Mouse (Mus musculus): ENCODE results near the gene Bicc1. TPM values are rescaled to one million over a fixed set of nuclear protein-coding genes. Genes with fewer than 3 reads are reported as not detected.

The Bicc1 gene
- polyA plus RNA-seq, 1 experiment from 2014 or later: 40.7 TPM

DNA sequence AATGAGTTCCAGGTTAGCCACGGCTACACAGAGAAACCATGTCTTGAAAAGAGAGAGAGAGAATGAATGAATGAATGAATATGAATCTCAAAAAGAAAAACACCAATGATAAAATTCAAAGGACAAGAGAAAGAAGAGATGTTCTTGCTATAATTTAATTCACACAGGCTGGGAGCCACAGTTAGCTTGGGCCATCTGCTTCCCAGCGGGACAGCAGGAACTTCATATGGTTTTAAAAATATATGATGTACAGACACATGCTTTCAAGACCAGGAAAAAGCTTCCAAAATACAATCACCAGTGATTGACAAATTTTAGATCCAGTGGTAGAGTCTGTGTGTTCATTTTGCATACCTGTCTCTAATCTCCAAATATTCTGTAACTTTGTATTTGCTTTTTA lies 9.0 kb downstream of the Bicc1 start:
- Histone ChIP-seq H3K27ac (ENCODE audit: low read depth, low read length) (no peak overlapping the region), H3K27me3 (ENCODE audit: control insufficient read depth, insufficient read depth, low read length) (no peaks in the 10 kb centered on the region), H3K9ac (ENCODE audit: low read depth, low read length) (no peak overlapping the region), H3K4me3 (ENCODE audit: low read length) (no peak overlapping the region), H3K4me2 (replicated peaks; ENCODE audit: low read depth, low read length) (no peak overlapping the region), H3K36me3 (ENCODE audit: control insufficient read depth, insufficient read depth, low read length) (no peaks in the 10 kb centered on the region), H3K9me3 (ENCODE audit: control insufficient read depth, low read length) (no peaks in the 10 kb centered on the region), H3K4me1 (ENCODE audit: control insufficient read depth, insufficient read depth, low read length) (peaks cover 8% of the 10 kb centered on the region; the same call in 1 of the 2 replicates)
- WGBS: 91% methylated on average over 2 of the region's 2 CpGs
- ATAC-seq (ENCODE audit: low FRiP score, low TSS enrichment): no peak

GRCm38 (mm10) chr10:71148951-71149603 lies 10.4 kb downstream of the Bicc1 start:
- no peaks in the 10 kb centered on the region for H3K27me3 ChIP-seq (ENCODE audit: control insufficient read depth, insufficient read depth, low read length)
- H3K4me2 ChIP-seq (replicated peaks; ENCODE audit: low read depth, low read length): no peak overlapping the region
- no peak overlapping the region for H3K4me3 ChIP-seq (ENCODE audit: low read length)
- peaks cover 8% of the 10 kb centered on the region; the same call in 1 of the 2 replicates for H3K4me1 ChIP-seq (ENCODE audit: control insufficient read depth, insufficient read depth, low read length)
- no peak overlapping the region for H3K9ac ChIP-seq (ENCODE audit: low read depth, low read length)
- no peaks in the 10 kb centered on the region for H3K36me3 ChIP-seq (ENCODE audit: control insufficient read depth, insufficient read depth, low read length)
- ATAC-seq (ENCODE audit: low FRiP score, low TSS enrichment): no peak
- WGBS: 84% methylated on average over 5 of the region's 5 CpGs
- H3K9me3 ChIP-seq (ENCODE audit: control insufficient read depth, low read length): no peaks in the 10 kb centered on the region
- no peak overlapping the region for H3K27ac ChIP-seq (ENCODE audit: low read depth, low read length)

DNA sequence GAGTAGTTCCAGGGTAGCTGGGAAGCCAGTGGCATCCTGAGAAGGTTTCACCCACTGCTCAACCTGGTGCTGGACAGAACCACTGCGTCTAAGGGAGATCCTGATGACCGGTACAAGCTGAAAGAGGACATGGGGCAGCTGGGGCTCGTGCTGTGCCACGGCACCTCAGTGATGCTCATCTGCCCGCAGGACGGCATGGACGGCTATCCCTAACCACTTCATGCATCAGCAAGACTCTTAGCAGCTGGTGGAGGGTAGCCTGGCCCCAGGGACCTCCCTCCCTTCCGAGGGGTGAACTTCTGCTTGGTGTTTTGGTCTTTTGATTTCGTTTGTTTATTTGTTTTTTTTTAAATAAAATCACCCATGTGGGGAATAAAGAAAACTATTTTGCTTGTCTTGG lies 11.3 kb downstream of the Bicc1 start:
- H3K9me3 ChIP-seq (ENCODE audit: control insufficient read depth, low read length): no peaks in the 10 kb centered on the region
- no peak overlapping the region for H3K27ac ChIP-seq (ENCODE audit: low read depth, low read length)
- 86% methylated on average over 9 of the region's 9 CpGs for WGBS
- H3K4me1 ChIP-seq (ENCODE audit: control insufficient read depth, insufficient read depth, low read length): peaks cover 8% of the 10 kb centered on the region; the same call in 1 of the 2 replicates
- no peak for ATAC-seq (ENCODE audit: low FRiP score, low TSS enrichment)
- no peak overlapping the region for H3K4me2 ChIP-seq (replicated peaks; ENCODE audit: low read depth, low read length)
- H3K36me3 ChIP-seq (ENCODE audit: control insufficient read depth, insufficient read depth, low read length): no peaks in the 10 kb centered on the region
- H3K4me3 ChIP-seq (ENCODE audit: low read length): no peak overlapping the region
- H3K27me3 ChIP-seq (ENCODE audit: control insufficient read depth, insufficient read depth, low read length): no peaks in the 10 kb centered on the region
- no peak overlapping the region for H3K9ac ChIP-seq (ENCODE audit: low read depth, low read length)

DNA sequence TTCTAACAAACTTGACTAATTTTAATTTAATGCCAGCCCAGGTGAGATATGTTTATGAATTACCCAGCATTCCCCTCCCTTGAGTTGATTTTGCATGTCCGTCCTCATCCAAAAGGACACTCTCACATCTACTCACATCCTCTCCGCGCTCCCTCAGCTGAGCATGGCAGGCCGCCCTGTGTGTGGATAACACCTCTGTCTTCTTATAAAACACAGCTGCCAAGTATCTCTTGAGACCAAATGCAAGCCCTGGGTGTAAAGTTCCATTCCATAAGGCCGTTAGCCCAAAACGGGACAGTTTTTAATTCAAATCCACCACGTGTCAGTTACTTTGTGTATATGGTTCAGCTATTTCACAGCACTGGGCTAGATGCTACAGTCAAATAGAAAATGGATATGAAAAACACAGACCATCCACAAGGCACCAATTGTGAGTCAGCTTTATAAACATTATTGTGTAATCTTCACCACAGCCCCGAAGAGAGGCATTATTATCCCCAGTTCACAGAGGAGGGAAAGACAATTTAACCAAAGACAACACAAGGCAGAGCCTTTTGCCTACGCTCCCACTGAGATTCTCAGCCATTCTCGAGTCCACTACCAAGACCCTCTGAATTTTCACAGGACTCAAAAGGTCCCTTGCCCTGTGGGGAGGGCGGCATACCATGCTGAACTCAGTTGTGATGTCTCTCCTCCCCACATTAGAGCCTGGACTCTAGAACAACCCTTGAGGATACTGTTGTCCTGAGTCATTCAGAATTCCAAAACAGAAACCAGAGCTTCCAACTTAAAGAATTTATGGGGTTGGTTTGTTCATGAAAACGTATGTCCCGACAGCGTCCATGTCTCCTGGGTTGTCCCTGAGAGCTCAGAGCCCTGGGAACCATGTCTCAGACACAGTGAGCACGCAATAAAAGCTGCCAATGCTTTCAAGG lies 12.6 kb downstream of the Bicc1 start:
- H3K27ac ChIP-seq (ENCODE audit: low read depth, low read length): no peak overlapping the region
- no peaks in the 10 kb centered on the region for H3K36me3 ChIP-seq (ENCODE audit: control insufficient read depth, insufficient read depth, low read length)
- H3K4me2 ChIP-seq (replicated peaks; ENCODE audit: low read depth, low read length): no peak overlapping the region
- H3K4me1 ChIP-seq (ENCODE audit: control insufficient read depth, insufficient read depth, low read length): peaks cover 8% of the 10 kb centered on the region; the same call in 1 of the 2 replicates
- H3K9me3 ChIP-seq (ENCODE audit: control insufficient read depth, low read length): no peaks in the 10 kb centered on the region
- no peaks in the 10 kb centered on the region for H3K27me3 ChIP-seq (ENCODE audit: control insufficient read depth, insufficient read depth, low read length)
- 79% methylated on average over 15 of the region's 15 CpGs for WGBS
- no peak for ATAC-seq (ENCODE audit: low FRiP score, low TSS enrichment)
- H3K9ac ChIP-seq (ENCODE audit: low read depth, low read length): no peak overlapping the region
- no peak overlapping the region for H3K4me3 ChIP-seq (ENCODE audit: low read length)

GRCm38 (mm10) chr10:71145801-71146200 lies 13.7 kb downstream of the Bicc1 start:
- 72% methylated on average over 11 of the region's 11 CpGs for WGBS
- Histone ChIP-seq H3K9me3 (ENCODE audit: control insufficient read depth, low read length) (no peaks in the 10 kb centered on the region), H3K36me3 (ENCODE audit: control insufficient read depth, insufficient read depth, low read length) (no peaks in the 10 kb centered on the region), H3K27me3 (ENCODE audit: control insufficient read depth, insufficient read depth, low read length) (no peaks in the 10 kb centered on the region), H3K4me3 (ENCODE audit: low read length) (no peak overlapping the region), H3K4me2 (replicated peaks; ENCODE audit: low read depth, low read length) (no peak overlapping the region), H3K4me1 (ENCODE audit: control insufficient read depth, insufficient read depth, low read length) (peaks cover 8% of the 10 kb centered on the region; the same call in 1 of the 2 replicates), H3K9ac (ENCODE audit: low read depth, low read length) (no peak overlapping the region), H3K27ac (ENCODE audit: low read depth, low read length) (no peak overlapping the region)
- no peak for ATAC-seq (ENCODE audit: low FRiP score, low TSS enrichment)

DNA sequence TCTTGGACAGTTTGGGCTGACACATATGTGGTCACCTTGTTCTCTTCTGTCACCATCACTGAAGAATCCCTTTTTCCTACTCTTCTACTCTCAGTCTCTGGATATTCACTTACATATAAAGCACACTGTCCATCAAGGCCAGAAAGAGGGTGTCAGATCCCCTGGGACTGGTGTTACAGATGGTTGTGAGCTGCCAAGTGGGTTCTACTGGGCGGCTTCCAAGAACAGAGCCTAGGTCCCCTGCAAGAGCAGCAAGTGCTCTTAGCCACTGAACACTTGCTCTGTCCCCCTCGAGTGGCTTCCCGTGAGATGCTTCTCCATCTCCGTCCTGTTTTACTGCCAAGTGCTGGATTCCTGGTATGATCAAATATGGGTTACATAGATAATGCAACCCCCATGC lies 15.3 kb downstream of the Bicc1 start:
- no peak overlapping the region for H3K27ac ChIP-seq (ENCODE audit: low read depth, low read length)
- H3K36me3 ChIP-seq (ENCODE audit: control insufficient read depth, insufficient read depth, low read length): no peaks in the 10 kb centered on the region
- H3K9ac ChIP-seq (ENCODE audit: low read depth, low read length): no peak overlapping the region
- H3K4me2 ChIP-seq (replicated peaks; ENCODE audit: low read depth, low read length): no peak overlapping the region
- no peak overlapping the region for H3K4me3 ChIP-seq (ENCODE audit: low read length)
- H3K4me1 ChIP-seq (ENCODE audit: control insufficient read depth, insufficient read depth, low read length): 0 out of 2 replicates have a peak, but pooled peaks cover 5% of the 10 kb centered on the region
- no peaks in the 10 kb centered on the region for H3K9me3 ChIP-seq (ENCODE audit: control insufficient read depth, low read length)
- ATAC-seq (ENCODE audit: low FRiP score, low TSS enrichment): no peak
- H3K27me3 ChIP-seq (ENCODE audit: control insufficient read depth, insufficient read depth, low read length): no peaks in the 10 kb centered on the region
- 92% methylated on average over 4 of the region's 4 CpGs for whole genome bisulfite sequencing

- Histone ChIP-seq H3K4me2 (replicated peaks; ENCODE audit: low read depth, low read length) (no peak overlapping the region), H3K4me3 (ENCODE audit: low read length) (no peak overlapping the region), H3K4me1 (ENCODE audit: control insufficient read depth, insufficient read depth, low read length) (0 out of 2 replicates have a peak, but pooled peaks cover 5% of the 10 kb centered on the region), H3K27ac (ENCODE audit: low read depth, low read length) (no peak overlapping the region), H3K9me3 (ENCODE audit: control insufficient read depth, low read length) (no peaks in the 10 kb centered on the region), H3K27me3 (ENCODE audit: control insufficient read depth, insufficient read depth, low read length) (no peaks in the 10 kb centered on the region), H3K9ac (ENCODE audit: low read depth, low read length) (no peak overlapping the region), H3K36me3 (ENCODE audit: control insufficient read depth, insufficient read depth, low read length) (no peaks in the 10 kb centered on the region)
- WGBS: 94% methylated on average over 2 of the region's 2 CpGs
- ATAC-seq (ENCODE audit: low FRiP score, low TSS enrichment): no peak
Measured at GRCm38 (mm10) chr10:71142568-71142967, 16.9 kb downstream of the Bicc1 start.

- H3K9ac ChIP-seq (ENCODE audit: low read depth, low read length): no peak overlapping the region
- ATAC-seq (ENCODE audit: low FRiP score, low TSS enrichment): no peak
- H3K4me1 ChIP-seq (ENCODE audit: control insufficient read depth, insufficient read depth, low read length): no peaks in the 10 kb centered on the region; the same call in 1 of the 2 replicates
- H3K36me3 ChIP-seq (ENCODE audit: control insufficient read depth, insufficient read depth, low read length): no peaks in the 10 kb centered on the region
- H3K4me3 ChIP-seq (ENCODE audit: low read length): no peak overlapping the region
- 87% methylated on average over 6 of the region's 6 CpGs for WGBS
- H3K9me3 ChIP-seq (ENCODE audit: control insufficient read depth, low read length): no peaks in the 10 kb centered on the region
- no peaks in the 10 kb centered on the region for H3K27me3 ChIP-seq (ENCODE audit: control insufficient read depth, insufficient read depth, low read length)
- no peak overlapping the region for H3K27ac ChIP-seq (ENCODE audit: low read depth, low read length)
- no peak overlapping the region for H3K4me2 ChIP-seq (replicated peaks; ENCODE audit: low read depth, low read length)
Measured at GRCm38 (mm10) chr10:71140281-71140845, 19.1 kb downstream of the Bicc1 start.

DNA sequence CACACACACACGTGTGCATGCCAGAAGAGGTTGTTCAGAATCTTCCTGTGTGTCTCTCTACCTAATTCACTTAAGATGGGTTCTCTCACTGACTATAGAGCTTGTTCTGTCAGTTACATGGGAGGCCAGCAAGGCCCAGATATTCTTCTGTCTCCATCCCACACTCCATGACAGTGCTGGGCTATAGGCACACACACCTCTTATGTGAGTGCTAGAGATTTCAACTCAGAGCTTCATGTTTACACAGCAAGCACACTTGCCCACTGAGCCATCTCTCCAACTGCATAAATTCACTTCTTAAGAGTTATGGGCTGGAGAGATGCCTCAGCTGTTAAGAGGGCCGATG lies 20.7 kb downstream of the Bicc1 start:
- ATAC-seq (ENCODE audit: low FRiP score, low TSS enrichment): no peak
- Histone ChIP-seq H3K36me3 (ENCODE audit: control insufficient read depth, insufficient read depth, low read length) (no peaks in the 10 kb centered on the region), H3K9ac (ENCODE audit: low read depth, low read length) (no peak overlapping the region), H3K4me3 (ENCODE audit: low read length) (no peak overlapping the region), H3K4me2 (replicated peaks; ENCODE audit: low read depth, low read length) (no peak overlapping the region), H3K9me3 (ENCODE audit: control insufficient read depth, low read length) (no peaks in the 10 kb centered on the region), H3K27ac (ENCODE audit: low read depth, low read length) (no peak overlapping the region), H3K4me1 (ENCODE audit: control insufficient read depth, insufficient read depth, low read length) (no peaks in the 10 kb centered on the region; the same call in 1 of the 2 replicates), H3K27me3 (ENCODE audit: control insufficient read depth, insufficient read depth, low read length) (no peaks in the 10 kb centered on the region)
- 83% methylated on average over 2 of the region's 2 CpGs for WGBS

Data from kidney, embryonic 14.5 days (tissue).